Mouse (Mus musculus): ENCODE data around the gene Dcn. TPM values are rescaled to one million over a fixed set of nuclear protein-coding genes. Genes with fewer than 3 reads are reported as not detected.

The Dcn gene
- polyA plus RNA-seq, 1 experiment = 27.0 TPM

GRCm38 (mm10) chr10:97538202-97538601, 58.8 kb downstream of the Dcn start:
- Histone ChIP-seq H3K4me1 (ENCODE audit: control insufficient read depth, insufficient read depth, low read length) (no peaks in the 10 kb centered on the region), H3K4me3 (ENCODE audit: control insufficient read depth, low read depth, low read length) (no peak overlapping the region), H3K27ac (ENCODE audit: control insufficient read depth, insufficient read depth, low read depth, low read length) (no peak overlapping the region), H3K36me3 (ENCODE audit: control insufficient read depth, insufficient read depth, low read length) (no peaks in the 10 kb centered on the region), H3K27me3 (ENCODE audit: control insufficient read depth, insufficient read depth, low read length) (no peaks in the 10 kb centered on the region)
- TF ChIP-seq CTCF (IDR thresholded peaks at IDR 0.05; ENCODE audit: control insufficient read depth, insufficient read depth, insufficient replicate concordance, low read depth, low read length) (no peak), POLR2A (IDR thresholded peaks at IDR 0.05; ENCODE audit: control insufficient read depth, low read depth, low read length) (no peak)

GRCm38 (mm10) chr10:97547740-97548139, 68.3 kb downstream of the Dcn start:
- TF ChIP-seq CTCF (IDR thresholded peaks at IDR 0.05; ENCODE audit: control insufficient read depth, insufficient read depth, insufficient replicate concordance, low read depth, low read length) (no peak), POLR2A (IDR thresholded peaks at IDR 0.05; ENCODE audit: control insufficient read depth, low read depth, low read length) (no peak)
- no peaks in the 10 kb centered on the region for H3K36me3 ChIP-seq (ENCODE audit: control insufficient read depth, insufficient read depth, low read length)
- H3K27me3 ChIP-seq (ENCODE audit: control insufficient read depth, insufficient read depth, low read length) = no peaks in the 10 kb centered on the region
- H3K4me3 ChIP-seq (ENCODE audit: control insufficient read depth, low read depth, low read length) = no peak overlapping the region
- H3K4me1 ChIP-seq (ENCODE audit: control insufficient read depth, insufficient read depth, low read length) = no peaks in the 10 kb centered on the region
- H3K27ac ChIP-seq (ENCODE audit: control insufficient read depth, insufficient read depth, low read depth, low read length) = no peak overlapping the region

- Histone ChIP-seq H3K4me3 (ENCODE audit: control insufficient read depth, low read depth, low read length) (no peak within 1 kb of the TSS), H3K27ac (ENCODE audit: control insufficient read depth, insufficient read depth, low read depth, low read length) (no peak within 1 kb of the TSS), H3K27me3 (ENCODE audit: control insufficient read depth, insufficient read depth, low read length) (no peaks in the 10 kb centered on the region), H3K4me1 (ENCODE audit: control insufficient read depth, insufficient read depth, low read length) (no peaks in the 10 kb centered on the region; the same call in 1 of the 2 replicates), H3K36me3 (ENCODE audit: control insufficient read depth, insufficient read depth, low read length) (no peaks in the 10 kb centered on the region)
- TF ChIP-seq CTCF (IDR thresholded peaks at IDR 0.05; ENCODE audit: control insufficient read depth, insufficient read depth, insufficient replicate concordance, low read depth, low read length) (no peak), POLR2A (IDR thresholded peaks at IDR 0.05; ENCODE audit: control insufficient read depth, low read depth, low read length) (no peak)
Measured at GRCm38 (mm10) chr10:97564957-97565856, 85.8 kb downstream of the Dcn start, which contains the start of gene Lum. Gene Lum, plus strand, starts transcription at chr10:97565128.

GRCm38 (mm10) chr10:97567489-97568135, 88.2 kb downstream of the Dcn start:
- Histone ChIP-seq H3K27me3 (ENCODE audit: control insufficient read depth, insufficient read depth, low read length) (no peaks in the 10 kb centered on the region), H3K4me3 (ENCODE audit: control insufficient read depth, low read depth, low read length) (no peak overlapping the region), H3K4me1 (ENCODE audit: control insufficient read depth, insufficient read depth, low read length) (no peaks in the 10 kb centered on the region; the same call in 1 of the 2 replicates), H3K36me3 (ENCODE audit: control insufficient read depth, insufficient read depth, low read length) (no peaks in the 10 kb centered on the region), H3K27ac (ENCODE audit: control insufficient read depth, insufficient read depth, low read depth, low read length) (no peak overlapping the region)
- no peak for TF ChIP-seq CTCF (IDR thresholded peaks at IDR 0.05; ENCODE audit: control insufficient read depth, insufficient read depth, insufficient replicate concordance, low read depth, low read length)

Other genes with a start within 250 kb of the Dcn start
- 1.3 and 2.1 TPM in 2 replicates for gene Lum, start 85.5 kb downstream of the Dcn start, polyA plus RNA-seq (2012; rRNA removed)
- gene Kera, start 127.3 kb downstream of the Dcn start, polyA plus RNA-seq (2012; rRNA removed) = not detected in 2 replicates
- 9.6 and 13.3 TPM in 2 replicates for gene Epyc, start 164.5 kb downstream of the Dcn start, polyA plus RNA-seq (2012; rRNA removed)
- gene Ccer1, start 213.4 kb downstream of the Dcn start, polyA plus RNA-seq (2012; rRNA removed) = 205 and 233 TPM in 2 replicates
- not detected in 2 replicates for gene C030005K15Rik, start 247.1 kb downstream of the Dcn start, polyA plus RNA-seq (2012; rRNA removed)